Mouse (Mus musculus) frontal cortex, postnatal 14 days (tissue): Measurements from ENCODE around the gene Chtop.

Experiments
- DNase-seq, 2 experiments: peaks; one replicate each; pipeline ENCODE4 v3.0.0; 2022; ENCODE audit warnings: low spot score in 2 of 2

Chtop gene

DNA sequence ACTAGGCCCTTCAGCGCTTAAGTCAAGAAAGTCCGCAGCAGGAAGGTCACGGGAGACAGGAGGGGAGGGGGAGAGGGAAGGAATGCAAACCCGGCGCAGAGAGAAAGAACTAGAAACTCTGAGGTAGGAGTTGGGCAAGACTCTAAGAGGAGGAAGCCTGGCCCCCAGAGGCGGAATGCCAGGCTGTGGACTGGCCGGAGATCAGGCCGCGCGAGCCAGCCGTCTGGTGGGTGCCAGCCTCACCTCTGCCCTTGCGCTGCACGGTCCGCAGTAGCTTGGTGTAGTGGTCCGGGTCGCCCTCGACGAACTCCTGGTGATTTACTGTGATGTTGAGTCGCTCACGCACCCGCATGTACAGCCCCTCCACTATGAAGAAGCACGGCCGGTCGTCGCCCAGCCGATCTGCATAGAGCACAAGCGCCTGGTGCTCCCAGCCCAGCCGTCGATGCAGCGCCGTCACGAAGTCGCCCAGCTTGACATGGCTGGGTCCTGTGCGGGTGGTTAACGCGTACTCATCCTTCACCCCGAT, 44.7 kb downstream of the Chtop start:
- no peak for DNase-seq

DNA sequence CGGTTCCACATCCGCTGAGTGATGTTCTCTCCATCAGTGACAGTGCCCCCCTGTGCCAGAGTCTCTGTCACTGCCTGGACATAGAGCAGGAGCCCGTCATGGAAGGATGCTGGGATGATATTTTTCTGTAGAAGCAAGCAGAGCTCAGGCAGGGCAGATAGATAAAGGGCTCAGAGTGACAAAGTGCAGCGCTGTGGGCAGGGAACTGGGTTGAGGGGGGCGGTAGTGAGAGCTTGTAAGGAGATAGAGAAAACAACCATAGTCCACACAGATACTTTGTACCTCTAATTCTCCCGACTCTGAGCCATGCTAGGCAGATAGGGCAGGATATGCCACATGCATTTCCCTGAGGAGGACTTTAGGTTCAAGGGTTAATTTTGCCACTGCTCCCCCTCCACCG, 46.7 kb downstream of the Chtop start:
- DNase-seq = no peak

DNA sequence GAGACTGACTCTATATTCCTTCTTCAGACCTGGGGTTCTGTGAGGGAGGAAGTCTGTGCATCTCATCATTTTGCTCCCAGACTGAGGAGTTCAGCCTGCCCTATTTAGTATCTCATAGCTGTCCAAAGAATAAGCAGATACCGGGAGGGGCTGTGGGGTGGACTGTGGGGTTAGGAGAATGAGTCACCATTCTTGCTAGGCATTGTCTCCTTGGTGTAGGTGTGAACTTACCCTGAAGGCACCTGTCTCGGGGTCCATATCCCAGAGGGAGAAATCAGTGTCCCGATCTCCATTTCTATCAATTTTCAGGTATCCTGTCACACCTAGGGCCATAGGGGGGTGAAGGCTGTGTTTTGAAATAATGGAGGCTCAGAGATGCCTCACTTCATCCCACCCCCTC, 47.4 kb downstream of the Chtop start:
- DNase-seq = no peak

DNA sequence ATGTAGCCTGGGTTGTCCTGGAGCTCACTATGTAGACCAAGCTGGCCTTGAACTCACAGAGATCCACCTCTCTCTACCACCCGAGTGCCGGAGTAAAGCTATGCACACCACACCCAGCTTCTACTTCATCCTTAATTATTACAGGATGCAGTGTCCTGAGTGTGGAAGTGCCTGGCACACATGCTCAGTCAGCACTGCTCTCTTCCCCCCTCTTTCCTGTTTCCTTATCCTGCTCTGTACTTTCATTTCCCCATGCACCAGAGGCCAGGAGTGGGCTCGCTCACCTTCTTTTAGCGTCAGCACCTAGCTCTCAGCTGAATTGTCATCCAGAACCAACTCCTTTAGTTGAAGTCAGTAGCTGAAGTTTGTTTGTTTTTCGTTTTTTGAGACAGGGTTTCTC, 49.0 kb downstream of the Chtop start:
- DNase-seq = no peak

DNA sequence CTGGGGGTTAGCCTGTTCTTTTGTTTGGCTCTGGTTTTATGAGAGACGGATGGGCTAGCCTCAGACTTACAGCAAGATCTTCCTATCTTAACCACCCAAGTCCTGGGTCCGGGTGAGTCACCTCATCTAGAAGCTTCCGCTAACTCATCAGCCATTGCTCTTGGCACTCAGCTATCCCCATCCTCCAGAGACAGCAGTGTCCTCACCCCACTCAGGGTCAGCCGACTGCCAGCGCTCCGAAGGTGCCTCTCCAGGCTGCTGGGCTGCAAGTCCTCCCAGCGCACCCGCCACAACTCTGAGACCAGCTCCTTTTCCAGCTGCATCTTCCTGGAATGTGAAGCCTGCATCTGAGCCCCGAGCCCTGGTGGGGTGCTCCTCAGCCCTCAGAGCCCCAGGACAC, 49.6 kb downstream of the Chtop start:
- DNase-seq = no peak

DNA sequence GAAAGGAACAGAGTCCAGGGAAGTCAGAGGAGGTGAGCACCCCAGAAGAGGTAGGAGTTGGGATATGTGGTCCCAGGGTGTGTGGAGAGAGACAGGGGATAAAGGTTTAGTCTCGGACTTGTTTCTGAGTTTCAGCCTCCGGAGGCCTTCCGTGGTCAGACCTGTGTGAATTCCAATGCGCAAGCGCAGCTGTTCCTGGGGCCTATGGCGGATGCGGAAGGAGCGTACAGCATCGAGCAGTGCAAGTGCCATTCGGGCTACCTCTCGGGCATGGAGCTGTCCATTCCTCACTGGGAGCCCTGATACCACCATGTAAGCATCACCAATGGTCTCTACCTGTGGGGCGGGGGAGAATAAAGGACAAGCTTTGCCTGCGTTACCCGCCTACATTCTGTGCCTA, 54.4 kb downstream of the Chtop start:
- no peak for DNase-seq

DNA sequence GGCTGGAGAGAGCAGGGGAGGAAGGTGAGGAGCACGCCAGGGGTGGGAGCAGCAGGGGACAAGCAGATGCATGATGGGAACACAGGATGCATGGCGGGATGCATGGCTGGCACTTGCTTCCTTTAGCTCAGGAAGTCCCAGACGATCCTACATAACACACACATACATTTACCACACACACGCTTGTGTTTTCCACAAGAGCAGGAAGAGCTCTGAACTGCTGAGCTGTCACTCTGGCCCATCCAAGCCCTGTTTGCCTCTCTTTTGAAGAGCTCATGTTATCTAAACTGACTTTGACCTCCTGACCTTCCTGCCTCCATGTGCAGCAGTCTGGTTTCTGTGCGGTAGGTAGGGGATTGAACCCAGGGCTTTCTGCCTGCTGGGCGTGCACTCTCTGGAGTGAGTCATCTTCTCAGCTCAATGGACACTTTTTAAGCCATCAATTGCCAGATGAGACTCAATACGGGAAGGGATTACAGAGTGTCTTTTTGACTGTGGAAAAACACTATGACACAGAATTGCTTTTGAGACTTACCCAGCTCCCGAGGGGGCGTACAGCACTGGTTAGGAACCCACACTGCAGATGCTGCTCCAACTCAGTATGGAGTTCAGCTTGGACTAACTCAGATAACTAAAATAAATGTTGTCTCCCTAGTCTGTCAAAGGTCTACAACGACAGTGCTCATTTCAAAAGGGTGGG, 57.8 kb downstream of the Chtop start:
- no peak for DNase-seq

DNA sequence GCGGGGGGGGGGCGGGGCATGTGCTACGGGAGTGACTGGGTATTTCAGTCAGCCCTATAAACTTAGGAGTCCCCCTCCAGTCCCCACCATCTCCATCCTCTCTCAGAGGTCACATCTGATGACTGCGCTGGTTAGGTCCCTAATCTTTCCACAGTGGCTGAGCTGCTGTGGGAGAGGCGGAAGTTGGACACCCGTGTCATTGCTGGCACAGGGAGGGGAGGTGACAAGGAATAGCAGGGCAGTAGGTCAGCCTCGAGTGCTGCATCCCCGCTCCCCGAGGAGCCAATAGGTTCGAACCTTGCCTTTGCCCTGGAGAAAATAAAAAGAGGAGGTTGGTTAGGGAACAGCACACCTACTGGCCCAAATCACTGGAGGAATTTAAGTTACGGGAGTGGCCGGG, 58.4 kb downstream of the Chtop start:
- DNase-seq = no peak
